Mouse (Mus musculus) retina, adult 2 months (tissue): ENCODE measurements around the gene Sft2d2.

ENCODE experiments used
- DNase-seq: peaks from one replicate; pipeline ENCODE4 v3.0.0-alpha.2; 2012; ENCODE audit warnings: low read depth, low spot score

Gene Sft2d2

DNA sequence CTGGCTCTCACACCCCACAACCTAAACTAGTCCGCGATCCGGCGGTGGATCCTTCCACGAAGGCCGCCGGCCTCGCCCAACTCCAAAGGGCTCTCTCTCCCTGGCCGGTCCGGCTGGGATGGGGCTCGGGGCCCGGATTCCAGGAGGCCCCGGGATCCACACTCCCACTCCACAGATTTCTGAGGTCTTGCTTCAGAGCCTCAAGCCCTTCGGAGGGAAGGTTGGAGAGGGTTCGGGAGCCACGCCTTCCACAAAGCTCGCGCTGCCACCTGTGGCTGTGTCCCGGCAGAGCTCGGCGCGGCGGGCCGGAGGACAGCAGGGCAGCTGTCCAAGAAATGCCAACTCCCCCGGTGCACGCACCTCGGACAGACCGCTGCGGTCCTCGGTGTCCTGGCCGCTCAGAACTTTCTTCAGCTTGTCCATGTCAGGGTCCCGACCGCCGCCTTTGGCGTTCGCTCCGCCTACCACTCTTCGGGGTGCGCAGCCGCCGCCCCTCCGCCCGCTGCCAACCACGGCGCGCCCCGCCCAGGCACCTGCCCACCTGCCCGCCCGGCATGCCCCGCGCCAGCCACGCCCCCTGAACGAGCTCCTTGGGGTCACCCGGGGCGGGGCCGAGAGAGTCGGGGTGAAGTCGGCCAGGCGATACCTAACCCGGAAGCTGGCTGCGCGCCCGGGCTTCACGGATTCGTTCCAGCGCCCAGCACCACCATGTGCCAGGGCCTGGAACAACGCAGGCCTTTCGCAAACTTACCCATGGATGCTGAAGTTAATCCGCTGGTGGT, at the start of gene Sft2d2:
Sft2d2 (minus strand) TSS at position 559 of the 782 bp plus-strand sequence.
- peak; percentile 81 for DNase-seq

- peak; percentile 92 for DNase-seq
Measured at GRCm38 (mm10) chr1:165236321-165237298, 42.4 kb upstream of the Sft2d2 start, which contains the start of gene Tiprl. Gene Tiprl (minus strand): TSS chr1:165236996.

- DNase-seq, result no peak
Measured at GRCm38 (mm10) chr1:165235846-165236245, 41.6 kb upstream of the Sft2d2 start.

- no peak for DNase-seq
Measured at GRCm38 (mm10) chr1:165233806-165234205, 39.6 kb upstream of the Sft2d2 start.

DNA sequence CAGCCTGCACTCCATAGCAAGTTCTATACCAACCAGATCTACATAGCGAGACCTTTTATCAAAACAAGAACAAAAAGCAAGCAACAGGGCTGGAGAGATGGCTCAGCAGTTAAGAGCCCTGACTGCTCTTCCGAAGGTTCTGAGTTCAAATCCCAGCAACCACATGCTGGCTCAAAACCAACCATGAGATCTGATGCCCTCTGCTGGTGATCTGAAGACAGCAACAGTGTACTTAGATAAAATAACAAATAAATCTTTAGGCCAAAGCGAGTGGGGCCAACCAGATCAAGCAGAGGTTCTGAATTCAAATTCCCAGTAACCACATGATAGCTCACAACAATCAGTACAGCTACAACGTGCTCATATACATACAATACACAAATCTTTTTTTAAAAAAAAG, 36.5 kb upstream of the Sft2d2 start:
- no peak for DNase-seq

- no peak for DNase-seq
Measured at GRCm38 (mm10) chr1:165229577-165229976, 35.3 kb upstream of the Sft2d2 start.

- no peak for DNase-seq
Measured at GRCm38 (mm10) chr1:165217023-165217589, 22.9 kb upstream of the Sft2d2 start.

DNA sequence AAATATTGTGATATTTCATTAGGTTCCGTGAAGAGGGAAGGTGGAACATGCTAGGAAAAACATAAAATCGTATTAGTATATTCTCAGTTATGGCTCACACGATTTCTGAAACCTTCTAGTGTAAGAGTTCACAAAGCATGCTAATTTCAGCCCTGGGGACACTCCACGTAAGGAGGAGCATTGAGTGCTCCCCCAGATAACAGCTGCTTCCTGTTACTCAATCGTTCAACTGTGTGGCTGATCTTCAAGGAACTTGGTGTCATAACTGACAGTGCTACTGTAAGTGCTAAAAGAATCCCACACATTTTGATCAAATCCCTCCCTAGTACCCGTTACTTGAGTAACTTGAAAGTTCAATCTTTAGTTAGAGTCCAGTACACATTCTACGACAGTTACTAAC, 21.6 kb upstream of the Sft2d2 start:
- no peak for DNase-seq

DNA sequence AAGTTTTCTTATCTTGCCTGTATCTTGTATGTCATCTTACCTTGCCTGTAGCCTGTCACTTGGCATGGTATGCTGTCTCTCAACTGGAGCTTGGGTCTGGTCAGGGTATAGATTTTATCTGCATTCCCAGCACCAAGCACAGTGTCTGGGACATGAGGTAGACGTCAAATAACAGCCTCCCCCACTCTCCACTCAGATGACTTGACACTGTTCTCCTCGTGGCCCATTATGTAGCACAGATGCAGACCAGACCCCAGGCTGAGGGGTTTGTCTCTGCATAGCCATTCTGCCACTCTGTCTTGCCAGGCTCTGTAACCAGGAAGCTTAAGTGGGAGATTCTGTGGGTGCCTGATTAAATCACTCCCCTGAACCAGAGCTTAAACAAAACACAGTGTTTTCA, 11.4 kb upstream of the Sft2d2 start:
- DNase-seq, result no peak

DNA sequence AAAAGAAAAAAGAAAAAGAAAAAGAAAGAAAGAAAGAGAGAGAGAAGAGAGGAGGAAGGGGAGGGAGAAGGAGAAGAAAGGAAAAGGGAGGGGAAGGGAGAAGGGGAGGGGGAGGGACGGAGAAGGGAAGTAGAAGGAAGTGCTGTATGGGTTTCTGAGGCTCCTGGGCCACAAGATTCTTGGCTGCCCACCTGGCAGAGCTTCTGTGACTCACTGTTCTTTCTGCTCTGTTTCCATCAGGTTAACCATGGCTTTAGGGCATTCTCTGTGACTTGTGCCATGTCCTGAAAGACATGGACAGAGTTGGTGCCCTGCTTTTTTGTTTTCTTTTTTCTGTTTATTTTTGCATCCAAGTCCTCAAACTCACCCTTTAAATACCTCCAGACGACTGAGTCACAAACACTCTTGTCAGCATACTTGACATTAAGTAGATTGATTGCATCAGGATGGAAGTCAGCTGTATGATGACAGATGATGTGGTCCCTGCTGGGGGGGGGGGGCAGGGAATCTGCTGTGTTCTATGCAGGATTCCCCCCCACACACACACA, 9.3 kb upstream of the Sft2d2 start:
- no peak for DNase-seq

GRCm38 (mm10) chr1:165201445-165202012, 7.3 kb upstream of the Sft2d2 start:
- DNase-seq, result no peak

DNA sequence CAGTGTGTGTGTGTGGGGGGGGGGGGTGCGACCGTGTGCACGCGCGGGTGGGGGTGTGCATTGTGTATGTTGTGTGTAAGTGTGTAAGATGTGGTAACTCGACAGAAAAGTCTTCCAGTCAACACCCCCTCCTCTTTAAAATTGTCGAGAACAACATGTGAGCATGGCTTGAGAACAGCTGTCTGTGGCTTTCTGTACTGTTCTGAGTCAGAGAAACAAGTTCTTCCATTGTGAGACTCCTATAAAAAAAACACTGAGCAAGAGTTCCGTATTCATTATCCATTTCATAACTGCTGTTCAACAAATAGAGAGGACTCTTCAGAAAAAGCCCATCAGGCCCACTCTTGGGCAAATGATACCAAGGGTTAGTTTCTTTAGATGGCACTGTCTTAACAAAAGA, 6.5 kb upstream of the Sft2d2 start:
- no peak for DNase-seq

GRCm38 (mm10) chr1:165199639-165200038, 5.4 kb upstream of the Sft2d2 start:
- no peak for DNase-seq

- no peak for DNase-seq
Measured at GRCm38 (mm10) chr1:165198951-165199350, 4.7 kb upstream of the Sft2d2 start.

DNA sequence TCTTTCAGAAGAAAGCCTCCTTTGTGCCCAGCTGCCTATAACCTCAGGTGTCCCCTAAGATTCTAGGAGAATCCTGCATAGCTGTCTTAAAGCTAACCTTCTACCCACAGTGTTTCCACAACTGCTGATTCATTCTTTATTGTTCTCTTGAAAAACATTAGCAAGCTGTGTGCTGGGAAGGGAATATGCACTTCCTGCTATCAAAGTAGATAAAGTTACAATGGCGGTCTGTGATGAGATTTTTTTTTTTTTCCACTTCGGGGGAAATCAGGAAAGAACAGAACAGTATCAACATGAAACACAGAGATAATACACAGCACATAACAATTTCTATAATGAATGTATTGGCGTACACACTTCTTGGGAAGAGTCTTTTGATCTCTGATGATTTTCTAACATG, 3.6 kb upstream of the Sft2d2 start:
- DNase-seq, result no peak

DNA sequence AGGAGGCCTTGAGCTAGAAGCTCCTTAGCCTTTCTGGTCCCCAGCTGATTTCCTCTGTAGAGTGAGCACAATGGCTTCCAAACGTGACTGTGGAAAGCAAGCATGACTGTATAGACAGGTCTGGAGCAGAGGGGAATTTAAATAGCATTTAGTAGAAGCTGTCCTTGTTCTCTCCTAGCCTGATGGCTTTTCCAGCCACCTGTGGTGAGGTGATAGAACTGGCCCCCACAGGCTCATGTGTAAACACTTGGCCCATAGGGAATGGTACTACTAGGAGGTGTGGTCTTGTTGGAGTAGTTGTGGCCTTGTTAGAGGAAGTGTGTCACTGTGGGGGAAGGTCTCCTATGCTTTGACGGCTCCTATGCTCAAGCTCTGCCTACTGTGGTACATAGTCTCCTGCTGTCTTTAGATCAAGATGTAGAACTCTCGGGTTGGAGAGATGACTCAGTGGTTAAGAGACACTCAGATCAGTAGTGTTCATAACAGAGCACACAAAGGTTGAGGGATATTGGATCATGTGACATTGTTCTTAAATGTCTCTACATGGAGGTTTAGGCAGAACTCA, 1.2 kb upstream of the Sft2d2 start:
- DNase-seq, result no peak

DNA sequence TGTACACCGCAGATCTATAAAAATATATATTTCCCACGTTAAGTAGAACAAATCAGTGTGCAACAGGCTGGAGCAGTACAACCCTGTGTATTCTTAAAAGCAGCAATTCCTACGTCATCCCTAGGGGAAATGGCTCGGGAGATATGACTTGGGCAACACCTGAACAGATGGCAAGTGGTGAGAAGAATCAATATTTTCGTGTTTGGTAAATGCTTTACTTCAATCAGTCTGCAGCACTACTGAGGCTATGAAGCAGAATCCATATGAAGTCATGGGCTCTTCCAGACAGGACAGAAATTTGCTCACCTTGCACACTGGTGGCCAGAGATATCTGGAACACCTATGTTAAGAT, 400 bp upstream of the Sft2d2 start:
- DNase-seq, result no peak

- no peak for DNase-seq
Measured at GRCm38 (mm10) chr1:165193426-165193825, 812 bp downstream of the Sft2d2 start.

GRCm38 (mm10) chr1:165192714-165193264, 1.4 kb downstream of the Sft2d2 start:
- no peak for DNase-seq

DNA sequence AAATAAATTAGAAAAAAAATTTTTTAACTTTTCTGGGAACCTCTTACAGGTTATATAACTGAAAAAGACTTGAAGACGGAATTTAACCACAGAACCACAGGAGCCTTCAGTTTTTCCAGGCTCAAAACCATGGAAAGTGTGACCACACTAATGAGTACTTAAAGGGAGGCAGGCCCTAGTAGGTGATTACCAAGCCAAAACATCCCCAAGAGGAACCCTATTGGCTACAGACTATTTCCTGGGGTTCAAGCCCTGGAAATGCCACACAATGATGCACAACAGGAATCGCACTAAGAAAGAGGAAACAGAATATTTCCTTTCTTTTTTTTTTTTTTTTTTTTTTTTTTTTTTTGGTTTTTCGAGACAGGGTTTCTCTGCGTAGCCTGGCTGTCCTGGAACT, 2.1 kb downstream of the Sft2d2 start:
- no peak for DNase-seq

- DNase-seq, result no peak
Measured at GRCm38 (mm10) chr1:165191611-165192010, 2.6 kb downstream of the Sft2d2 start.
